Mouse (Mus musculus) testis, adult 2 months (tissue): ENCODE results near the gene Efna2. TPM values are rescaled to one million over a fixed set of nuclear protein-coding genes. Genes with fewer than 3 reads are reported as not detected.

Experiments used
- H3K27ac ChIP-seq: fragments of 200-500 bp; 2 replicates; pipeline ENCODE4 v1.5.1; 2012; ENCODE audit warnings: low read depth, low read length; ENCODE audit not compliant: control insufficient read depth, insufficient read depth
- H3K27me3 ChIP-seq: fragments of 200-500 bp; 2 replicates; pipeline ENCODE4 v1.6.1; 2012; ENCODE audit warnings: mild to moderate bottlenecking, low read length, moderate library complexity; ENCODE audit not compliant: control insufficient read depth, insufficient read depth
- H3K36me3 ChIP-seq: fragments of 200-500 bp; 2 replicates; pipeline ENCODE4 v1.6.1; 2012; ENCODE audit warnings: mild to moderate bottlenecking, low read length; ENCODE audit not compliant: control insufficient read depth, insufficient read depth
- H3K4me1 ChIP-seq: fragments of 200-500 bp; 2 replicates; pipeline ENCODE4 v1.6.1; 2012; ENCODE audit warnings: low read length; ENCODE audit not compliant: control insufficient read depth, insufficient read depth
- H3K4me3 ChIP-seq: fragments of 200-500 bp; 2 replicates; pipeline ENCODE4 v1.5.1; 2012; ENCODE audit warnings: low read depth, mild to moderate bottlenecking, low read length, moderate library complexity, mixed read lengths; ENCODE audit not compliant: control insufficient read depth
- CTCF ChIP-seq: fragments of 200-500 bp; IDR thresholded peaks from 2 replicates; pipeline ENCODE4 v1.5.1; 2012; ENCODE audit warnings: low read depth, mild to moderate bottlenecking, inconsistent platforms, low read length, moderate library complexity; ENCODE audit not compliant: control insufficient read depth, insufficient read depth, insufficient replicate concordance
- POLR2A ChIP-seq: fragments of 200-500 bp; IDR thresholded peaks from 2 replicates; pipeline ENCODE4 v1.6.1; 2012; ENCODE audit warnings: low read depth, mild to moderate bottlenecking, inconsistent platforms, low read length, moderate library complexity; ENCODE audit not compliant: control insufficient read depth
- polyA plus RNA-seq: library from polyadenylated mRNA; depleted of rRNA; stranded (reverse); fragments of >200 nt; gene quantifications from 2 replicates; pipeline ENCODE4 v1.2.3, GENCODE M21; 2012

The Efna2 gene
- polyA plus RNA-seq, 1 experiment: 1.4 TPM

GRCm38 (mm10) chr10:80138553-80139438, 40.5 kb upstream of the Efna2 start, which contains the start of gene Atp5d:
TSS of gene Atp5d (plus strand) at chr10:80138632.
- H3K36me3 ChIP-seq: no peaks in the 10 kb centered on the region
- H3K4me3 ChIP-seq: peak within 1 kb of the TSS; percentile 65
- TF ChIP-seq CTCF: no peak
- no peak for TF ChIP-seq POLR2A
- H3K4me1 ChIP-seq: peaks cover 42% of the 10 kb centered on the region
- H3K27ac ChIP-seq: no peak within 1 kb of the TSS
- H3K27me3 ChIP-seq: no peaks in the 10 kb centered on the region

- Histone ChIP-seq H3K4me3 (peak overlapping the region; percentile 65), H3K27me3 (no peaks in the 10 kb centered on the region), H3K4me1 (peaks cover 42% of the 10 kb centered on the region), H3K27ac (no peak overlapping the region), H3K36me3 (no peaks in the 10 kb centered on the region; the same call in 1 of the 2 replicates)
- TF ChIP-seq CTCF: no peak
- TF ChIP-seq POLR2A: no peak
Measured at GRCm38 (mm10) chr10:80139439-80139775, 39.9 kb upstream of the Efna2 start.

- Histone ChIP-seq H3K27ac (no peak overlapping the region), H3K4me3 (no peak overlapping the region), H3K36me3 (peaks cover 4% of the 10 kb centered on the region; the same call in 1 of the 2 replicates), H3K27me3 (no peaks in the 10 kb centered on the region), H3K4me1 (peaks cover 42% of the 10 kb centered on the region)
- no peak for TF ChIP-seq POLR2A
- TF ChIP-seq CTCF: no peak
Measured at GRCm38 (mm10) chr10:80139975-80140665, 39.2 kb upstream of the Efna2 start.

GRCm38 (mm10) chr10:80140666-80141035, 38.6 kb upstream of the Efna2 start, which contains the start of gene Cbarp:
TSS of gene Cbarp (minus strand) at chr10:80140835.
- H3K27me3 ChIP-seq: no peaks in the 10 kb centered on the region
- peak within 1 kb of the TSS; percentile 85 for H3K27ac ChIP-seq
- H3K4me1 ChIP-seq: peaks cover 43% of the 10 kb centered on the region
- H3K4me3 ChIP-seq: peak within 1 kb of the TSS; percentile 81
- TF ChIP-seq POLR2A (no peak), CTCF (no peak)
- peaks cover 4% of the 10 kb centered on the region; the same call in 1 of the 2 replicates for H3K36me3 ChIP-seq

- peaks cover 47% of the 10 kb centered on the region for H3K4me1 ChIP-seq
- peak overlapping the region; percentile 85 for H3K27ac ChIP-seq
- peak; percentile 14; the same call in 1 of the 2 replicates for TF ChIP-seq POLR2A
- peak; percentile 43; the same call in 1 of the 2 replicates for TF ChIP-seq CTCF
- no peaks in the 10 kb centered on the region for H3K27me3 ChIP-seq
- peak overlapping the region; percentile 81 for H3K4me3 ChIP-seq
- peaks cover 4% of the 10 kb centered on the region; the same call in 1 of the 2 replicates for H3K36me3 ChIP-seq
Measured at GRCm38 (mm10) chr10:80141243-80141642, 38.0 kb upstream of the Efna2 start.

GRCm38 (mm10) chr10:80141786-80142529, 37.3 kb upstream of the Efna2 start:
- Histone ChIP-seq H3K4me1 (peaks cover 46% of the 10 kb centered on the region), H3K4me3 (peak overlapping the region; percentile 81), H3K27ac (peak overlapping the region; percentile 46), H3K36me3 (peaks cover 4% of the 10 kb centered on the region; the same call in 1 of the 2 replicates), H3K27me3 (no peaks in the 10 kb centered on the region)
- TF ChIP-seq CTCF (no peak), POLR2A (peak; percentile 93)

GRCm38 (mm10) chr10:80142530-80142925, 36.8 kb upstream of the Efna2 start:
- H3K4me1 ChIP-seq: peaks cover 44% of the 10 kb centered on the region
- H3K27ac ChIP-seq: peak overlapping the region; percentile 46
- peaks cover 4% of the 10 kb centered on the region; the same call in 1 of the 2 replicates for H3K36me3 ChIP-seq
- TF ChIP-seq POLR2A (no peak), CTCF (no peak)
- H3K4me3 ChIP-seq: peak overlapping the region; percentile 81
- no peaks in the 10 kb centered on the region for H3K27me3 ChIP-seq
